Mouse (Mus musculus) stomach, embryonic 15.5 days (tissue): ENCODE results near the gene Tub. TPM values are rescaled to one million over a fixed set of nuclear protein-coding genes. Genes with fewer than 3 reads are reported as not detected.

Experiments used
- ATAC-seq: fragments of 200-750 bp; cut with Nextera tagmentation; 2 replicates; pipeline ENCODE4 v1.8.0; 2017; ENCODE audit warnings: low read depth, moderate number of reproducible peaks, moderate TSS enrichment; ENCODE audit not compliant: insufficient read depth, low FRiP score
- H3K27ac ChIP-seq: fragments of 300-500 bp; sonication (generic); 2 replicates; pipeline ENCODE4 v1.5.1; 2015; ENCODE audit warnings: mild to moderate bottlenecking, inconsistent platforms
- H3K27me3 ChIP-seq: fragments of 300-500 bp; sonication (generic); replicated peaks from 2 replicates; pipeline ENCODE4 v1.6.1; 2015; ENCODE audit warnings: inconsistent platforms
- H3K36me3 ChIP-seq: fragments of 300-500 bp; sonication (generic); 2 replicates; pipeline ENCODE4 v1.6.1; 2015; ENCODE audit warnings: inconsistent platforms
- H3K4me1 ChIP-seq: fragments of 300-500 bp; sonication (generic); 2 replicates; pipeline ENCODE4 v1.6.1; 2015; ENCODE audit warnings: inconsistent platforms
- H3K4me2 ChIP-seq: fragments of 300-500 bp; sonication (generic); 2 replicates; pipeline ENCODE4 v1.6.1; 2015; ENCODE audit warnings: mild to moderate bottlenecking, inconsistent platforms
- H3K4me3 ChIP-seq: fragments of 300-500 bp; sonication (generic); replicated peaks from 2 replicates; pipeline ENCODE4 v1.5.1; 2015; ENCODE audit warnings: inconsistent platforms
- H3K9ac ChIP-seq: fragments of 300-500 bp; sonication (generic); 2 replicates; pipeline ENCODE4 v1.6.1; 2015; ENCODE audit warnings: inconsistent platforms
- H3K9me3 ChIP-seq: fragments of 300-500 bp; sonication (generic); 2 replicates; pipeline ENCODE4 v1.6.1; 2016; ENCODE audit warnings: inconsistent platforms
- WGBS: fragments of 180-500 bp; shearing (Covaris S2); methylation state at CpG from one replicate; pipeline ENCODE4 v1.1.7; 2015; 5-methylcytosine and 5-hydroxymethylcytosine counted together
- polyA plus RNA-seq: library from polyadenylated mRNA; unstranded; fragments of >200 nt; fragmentation: Nextera tagmentation; extraction: Ambion mirVana; gene quantifications from 2 replicates; pipeline ENCODE4 v1.2.1, GENCODE M21; 2015

The Tub gene
- polyA plus RNA-seq: 2.5 TPM in 2 replicates

GRCm38 (mm10) chr7:108950312-108950761, at the start of gene Tub:
TSS of gene Tub (plus strand) at chr7:108950338.
- Histone ChIP-seq H3K4me2 (peak within 1 kb of the TSS; percentile 72), H3K9ac (no peak within 1 kb of the TSS), H3K27ac (no peak within 1 kb of the TSS)

GRCm38 (mm10) chr7:108903969-108904368, 46.2 kb upstream of the Tub start:
- Histone ChIP-seq H3K4me1 (no peaks in the 10 kb centered on the region), H3K36me3 (no peaks in the 10 kb centered on the region), H3K27ac (no peak overlapping the region), H3K9ac (no peak overlapping the region), H3K27me3 (no peaks in the 10 kb centered on the region), H3K4me2 (no peak overlapping the region), H3K9me3 (no peaks in the 10 kb centered on the region), H3K4me3 (no peak overlapping the region)
- 68% methylated on average over 2 of the region's 2 CpGs for WGBS
- ATAC-seq: no peak

More at GRCm38 (mm10) chr7:108950312-108950761, at the start of gene Tub:
- H3K27me3 ChIP-seq: peaks cover 39% of the 10 kb centered on the region
- peak within 1 kb of the TSS; percentile 39 for H3K4me3 ChIP-seq
- H3K4me1 ChIP-seq: peaks cover 10% of the 10 kb centered on the region
- 0 out of 2 replicates have a peak, but pooled peaks have one; percentile 53 for ATAC-seq
- no peaks in the 10 kb centered on the region for H3K9me3 ChIP-seq
- H3K36me3 ChIP-seq: no peaks in the 10 kb centered on the region
- WGBS: under 1% methylated on average over 42 of the region's 44 CpGs

DNA sequence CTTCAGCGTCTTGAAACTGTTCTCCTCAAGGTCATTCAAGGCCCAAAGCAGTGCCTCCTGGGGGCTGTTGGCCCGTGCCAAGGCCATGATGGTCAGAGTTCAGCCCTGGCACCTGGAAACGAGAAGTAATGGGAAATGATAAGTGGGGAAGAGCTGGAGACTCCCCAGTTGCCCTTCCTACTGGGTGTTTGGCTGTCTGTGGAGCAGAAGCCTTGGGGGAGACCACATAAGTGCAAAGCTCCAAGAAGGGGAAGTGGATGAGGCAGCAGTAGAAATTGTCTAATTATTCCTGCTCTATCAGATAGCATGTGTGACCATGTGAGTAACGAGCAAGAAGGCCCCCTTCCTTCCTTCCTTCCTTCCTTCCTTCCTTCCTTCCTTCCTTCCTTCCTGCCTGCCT, 23.1 kb upstream of the Tub start:
- no peak for ATAC-seq
- Histone ChIP-seq H3K27me3 (no peaks in the 10 kb centered on the region), H3K4me2 (no peak overlapping the region), H3K9ac (no peak overlapping the region), H3K36me3 (no peaks in the 10 kb centered on the region), H3K9me3 (no peaks in the 10 kb centered on the region), H3K27ac (no peak overlapping the region), H3K4me1 (no peaks in the 10 kb centered on the region), H3K4me3 (no peak overlapping the region)
- 75% methylated on average over 4 of the region's 4 CpGs for WGBS

DNA sequence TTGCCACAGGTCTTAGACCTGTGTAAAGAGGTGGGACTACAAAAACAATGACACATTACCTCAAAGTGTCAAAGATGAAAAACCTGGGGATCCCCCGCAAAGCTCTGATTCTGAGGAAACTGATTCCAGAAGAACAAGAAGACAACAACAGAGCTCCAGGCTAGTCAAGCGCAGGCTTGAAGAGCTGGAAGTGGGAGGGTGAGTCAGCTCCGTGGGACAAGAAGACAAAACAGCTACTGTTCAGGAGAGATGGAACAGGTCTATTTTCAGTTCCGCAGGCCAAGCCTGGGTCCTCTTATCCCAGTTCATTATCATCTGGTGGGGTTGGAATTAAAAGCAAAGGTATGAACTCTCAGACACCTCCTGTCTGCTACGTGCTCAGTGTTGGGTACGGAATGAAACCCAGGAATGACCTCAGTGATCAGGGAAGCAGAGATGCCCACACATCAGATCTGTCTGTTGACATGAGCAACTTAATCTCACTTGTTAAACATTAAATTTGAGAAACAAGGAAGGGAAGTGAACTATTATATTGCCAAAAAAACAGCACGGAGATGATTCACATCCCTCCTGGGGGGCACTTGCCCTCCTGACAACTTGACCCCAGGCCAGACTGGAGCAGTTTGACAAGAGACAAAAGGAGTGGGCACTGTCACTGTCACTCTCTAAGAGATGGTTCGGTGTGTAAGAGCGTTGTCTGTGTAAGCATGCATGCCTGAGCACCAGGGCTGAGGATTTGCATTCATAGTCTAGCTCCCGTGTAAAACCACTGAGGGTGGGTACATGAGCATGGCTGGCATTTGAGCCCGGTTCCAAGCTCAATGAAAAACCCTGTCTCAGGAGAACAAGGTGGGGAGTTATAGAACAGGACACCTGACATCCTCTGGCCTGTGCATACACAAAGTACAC, 21.6 kb upstream of the Tub start:
- WGBS: 74% methylated on average over 11 of the region's 11 CpGs
- Histone ChIP-seq H3K4me2 (no peak overlapping the region), H3K36me3 (no peaks in the 10 kb centered on the region), H3K27me3 (no peaks in the 10 kb centered on the region), H3K9me3 (no peaks in the 10 kb centered on the region), H3K4me3 (no peak overlapping the region), H3K9ac (no peak overlapping the region), H3K4me1 (no peaks in the 10 kb centered on the region), H3K27ac (no peak overlapping the region)
- ATAC-seq: no peak

DNA sequence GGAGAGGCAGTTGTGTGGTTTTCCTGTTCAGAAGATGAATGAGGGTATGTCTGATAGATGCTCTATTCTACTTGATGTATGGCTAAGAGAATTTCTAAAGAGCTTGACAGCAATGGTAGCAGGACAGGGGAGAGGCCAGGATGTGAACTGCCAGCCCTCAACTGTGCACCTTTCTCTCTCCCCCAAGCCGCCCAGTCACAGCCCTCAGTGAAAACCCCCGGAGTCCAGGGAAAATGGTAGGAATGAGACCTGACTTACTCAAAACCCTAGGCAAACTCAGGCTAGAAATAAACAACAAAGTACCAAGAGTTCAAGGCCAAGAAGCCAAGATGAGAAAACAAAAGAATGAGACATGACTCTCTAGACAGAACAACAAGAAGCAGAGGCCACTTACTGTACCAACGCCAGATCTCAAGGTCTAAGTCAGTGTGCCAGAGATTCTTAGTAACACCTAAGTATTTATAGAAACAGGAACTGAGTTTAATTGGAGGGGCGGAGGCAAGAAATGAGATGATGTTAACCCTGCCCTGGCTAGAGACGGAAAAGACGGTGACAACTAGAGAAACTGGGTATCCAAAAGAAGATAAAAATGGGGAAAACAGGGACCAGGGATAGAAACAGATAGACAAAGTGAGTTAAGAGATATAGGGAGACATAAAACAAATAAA, 20.3 kb upstream of the Tub start, which contains the start of gene Nlrp10:
Nlrp10 (minus strand) TSS at position 453 of the 668 bp plus-strand sequence.
- Histone ChIP-seq H3K4me1 (no peaks in the 10 kb centered on the region), H3K9ac (no peak within 1 kb of the TSS), H3K27ac (no peak within 1 kb of the TSS), H3K9me3 (no peaks in the 10 kb centered on the region), H3K4me3 (no peak within 1 kb of the TSS), H3K27me3 (no peaks in the 10 kb centered on the region), H3K36me3 (no peaks in the 10 kb centered on the region), H3K4me2 (no peak within 1 kb of the TSS)
- 70% methylated on average over 6 of the region's 6 CpGs for WGBS
- ATAC-seq: no peak

DNA sequence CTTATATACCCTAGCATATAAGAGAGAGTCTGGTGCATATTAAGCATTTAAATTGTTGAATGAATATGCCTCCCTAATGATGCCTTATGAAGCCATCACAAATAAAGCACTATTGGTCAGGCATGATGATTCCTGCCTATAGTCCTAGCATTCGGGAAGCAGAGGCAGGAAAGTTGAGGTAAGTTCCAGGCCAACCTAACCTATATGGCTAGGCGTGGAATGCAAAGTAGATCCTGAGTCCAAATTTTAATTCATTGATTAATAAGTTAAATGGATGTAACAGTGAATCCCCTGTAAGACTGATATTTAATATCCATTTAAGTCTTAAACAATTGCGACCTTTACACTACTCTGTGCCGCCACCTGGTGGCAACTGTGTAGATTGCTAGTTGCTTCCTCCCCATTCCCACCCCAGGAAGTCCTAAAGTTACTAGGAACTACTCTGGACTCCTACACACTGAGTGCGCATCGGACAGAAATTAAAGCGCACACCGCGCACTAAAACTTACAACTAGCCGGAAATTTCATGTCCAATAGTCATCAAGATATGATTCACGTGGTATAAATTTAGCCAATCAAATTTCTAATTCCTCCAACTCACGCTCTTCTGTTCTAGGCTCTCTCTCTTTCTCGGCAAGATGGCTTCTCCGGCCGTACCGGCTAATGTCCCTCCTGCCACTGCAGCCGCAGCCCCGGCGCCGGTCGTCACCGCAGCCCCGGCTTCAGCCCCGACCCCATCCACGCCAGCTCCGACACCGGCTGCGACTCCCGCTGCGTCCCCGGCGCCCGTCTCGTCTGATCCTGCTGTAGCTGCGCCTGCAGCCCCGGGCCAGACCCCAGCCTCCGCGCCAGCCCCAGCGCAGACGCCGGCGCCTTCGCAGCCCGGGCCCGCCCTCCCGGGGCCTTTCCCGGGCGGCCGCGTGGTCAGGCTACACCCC, 16.1 kb upstream of the Tub start, which contains the start of gene Eif3f:
Eif3f (plus strand) TSS at position 624 of the 938 bp plus-strand sequence.
- ATAC-seq: peak; percentile 98
- peaks cover 13% of the 10 kb centered on the region for H3K36me3 ChIP-seq
- 2% methylated on average over 50 of the region's 50 CpGs for WGBS

GRCm38 (mm10) chr7:108934836-108935235, 15.3 kb upstream of the Tub start:
- no peak for ATAC-seq
- Histone ChIP-seq H3K27me3 (no peaks in the 10 kb centered on the region), H3K27ac (no peak overlapping the region; the same call in 1 of the 2 replicates), H3K9ac (peak overlapping the region; percentile 96), H3K4me3 (peak overlapping the region; percentile 99), H3K36me3 (peaks cover 21% of the 10 kb centered on the region), H3K4me1 (peaks cover 8% of the 10 kb centered on the region), H3K4me2 (peak overlapping the region; percentile 78), H3K9me3 (no peaks in the 10 kb centered on the region)
- 3% methylated on average over 8 of the region's 8 CpGs for WGBS

More for the DNA sequence above, 16.1 kb upstream of the Tub start, which contains the start of gene Eif3f:
- Histone ChIP-seq H3K9me3 (no peaks in the 10 kb centered on the region), H3K27me3 (no peaks in the 10 kb centered on the region), H3K9ac (peak within 1 kb of the TSS; percentile 96), H3K4me1 (peaks cover 8% of the 10 kb centered on the region), H3K4me2 (peak within 1 kb of the TSS; percentile 78), H3K27ac (peak within 1 kb of the TSS; percentile 84), H3K4me3 (peak within 1 kb of the TSS; percentile 99)

GRCm38 (mm10) chr7:108935411-108935810, 14.7 kb upstream of the Tub start:
- peaks cover 27% of the 10 kb centered on the region for H3K36me3 ChIP-seq
- peak overlapping the region; percentile 99 for H3K4me3 ChIP-seq
- peak overlapping the region; percentile 78 for H3K4me2 ChIP-seq
- H3K9me3 ChIP-seq: no peaks in the 10 kb centered on the region
- no peaks in the 10 kb centered on the region for H3K27me3 ChIP-seq
- ATAC-seq: no peak
- H3K27ac ChIP-seq: no peak overlapping the region
- H3K4me1 ChIP-seq: peaks cover 8% of the 10 kb centered on the region
- WGBS: 84% methylated on average over 7 of the region's 7 CpGs
- H3K9ac ChIP-seq: 0 out of 2 replicates have a peak overlapping the region, but pooled peaks have one; percentile 96

DNA sequence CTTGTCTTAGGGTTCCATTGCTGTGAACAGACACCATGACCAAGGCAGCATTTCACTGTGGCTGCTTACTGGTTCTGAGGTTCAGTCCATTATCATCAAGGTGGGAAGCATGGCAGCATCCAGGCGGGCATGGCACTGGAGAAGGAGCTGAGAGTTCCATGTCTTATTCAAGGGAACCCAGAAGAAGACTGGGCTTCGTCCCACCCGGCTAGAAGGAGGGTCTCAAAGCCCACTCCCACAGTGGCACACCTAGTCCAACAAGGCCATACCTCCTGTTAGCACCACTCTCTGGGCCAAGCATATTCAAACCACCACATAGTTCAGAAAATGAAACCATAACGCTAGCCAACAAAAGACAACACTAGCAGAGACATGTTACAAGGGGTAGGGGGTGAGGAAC, 13.5 kb upstream of the Tub start:
- Histone ChIP-seq H3K36me3 (peaks cover 37% of the 10 kb centered on the region), H3K9me3 (no peaks in the 10 kb centered on the region), H3K27ac (no peak overlapping the region), H3K4me3 (no peak overlapping the region), H3K4me1 (peaks cover 8% of the 10 kb centered on the region), H3K4me2 (no peak overlapping the region), H3K9ac (no peak overlapping the region), H3K27me3 (no peaks in the 10 kb centered on the region)
- no peak for ATAC-seq
- 95% methylated on average over 4 of the region's 4 CpGs for WGBS

GRCm38 (mm10) chr7:108941466-108941865, 8.7 kb upstream of the Tub start:
- 84% methylated on average over 9 of the region's 9 CpGs for WGBS
- Histone ChIP-seq H3K4me2 (no peak overlapping the region), H3K27me3 (no peaks in the 10 kb centered on the region), H3K36me3 (peaks cover 56% of the 10 kb centered on the region), H3K4me3 (no peak overlapping the region), H3K27ac (no peak overlapping the region), H3K9me3 (no peaks in the 10 kb centered on the region), H3K9ac (no peak overlapping the region), H3K4me1 (no peaks in the 10 kb centered on the region)
- no peak for ATAC-seq

- Histone ChIP-seq H3K36me3 (peaks cover 44% of the 10 kb centered on the region), H3K4me2 (no peak overlapping the region)
Measured at GRCm38 (mm10) chr7:108944002-108944401, 6.1 kb upstream of the Tub start.

More at GRCm38 (mm10) chr7:108944002-108944401, 6.1 kb upstream of the Tub start:
- no peak overlapping the region for H3K4me3 ChIP-seq
- H3K27me3 ChIP-seq: peaks cover under 1% of the 10 kb centered on the region; the same call in 1 of the 2 replicates
- WGBS: 13% methylated on average over 2 of the region's 2 CpGs
- H3K27ac ChIP-seq: no peak overlapping the region
- no peaks in the 10 kb centered on the region for H3K4me1 ChIP-seq
- H3K9ac ChIP-seq: no peak overlapping the region
- ATAC-seq: no peak
- H3K9me3 ChIP-seq: no peaks in the 10 kb centered on the region
